9 mouse cellular contexts compared by ENCODE assay signal in genomic region chr2:157944156-157944893, GRCm38 (mm10). TPM values are rescaled to one million over a fixed set of nuclear protein-coding genes. Genes with fewer than 3 reads are reported as not detected.
DNase-seq lines count a peak whose midpoint lies in the region; ATAC-seq and TF ChIP-seq lines count a peak whose summit lies in the region.
"Had no signal": no experiment of that assay in that cellular context is flagged by ENCODE, and none has a peak within 500 bp of the region (broad histone marks: within the 10 kb centered on the region; RNA-seq: fewer than 3 reads in every experiment).

No protein-coding gene starts in this region.

- H3K4me3 ChIP-seq in spleen, adult 2 months (ENCODE audit: extremely low read depth, insufficient read depth, insufficient read length), result peak overlapping the region; percentile 21; the same call in 1 of the 2 replicates
- peak overlapping the region; percentile 54 for H3K4me3 ChIP-seq in heart, embryonic 11.5 days (ENCODE audit: low read depth, low read length)
- peak overlapping the region; percentile 36 for H3K4me3 ChIP-seq in kidney, postnatal 0 days (replicated peaks; ENCODE audit: low read depth, low read length)
- H3K4me3 ChIP-seq in neural tube, embryonic 15.5 days (replicated peaks), result peak overlapping the region; percentile 44
- H3K4me3 ChIP-seq: myocyte had no signal

- peak overlapping the region; percentile 94 for H3K4me2 ChIP-seq in heart, embryonic 11.5 days
- peak overlapping the region; percentile 64 for H3K4me2 ChIP-seq in kidney, postnatal 0 days (ENCODE audit: low read length)
- peak overlapping the region; percentile 82 for H3K4me2 ChIP-seq in neural tube, embryonic 15.5 days

- H3K9me3 ChIP-seq in heart, embryonic 11.5 days (replicated peaks; ENCODE audit: control insufficient read depth, low read length), result no peaks in the 10 kb centered on the region
- H3K9me3 ChIP-seq in kidney, postnatal 0 days (replicated peaks; ENCODE audit: low read length), result no peaks in the 10 kb centered on the region
- no peaks in the 10 kb centered on the region for H3K9me3 ChIP-seq in neural tube, embryonic 15.5 days (replicated peaks)

- H3K27ac ChIP-seq in spleen, adult 2 months (ENCODE audit: insufficient read depth, low read length), result no peak overlapping the region
- no peak overlapping the region for H3K27ac ChIP-seq in heart, embryonic 11.5 days (ENCODE audit: low read depth, low read length)
- H3K27ac ChIP-seq in kidney, postnatal 0 days, result no peak overlapping the region
- H3K27ac ChIP-seq in neural tube, embryonic 15.5 days (replicated peaks), result peak overlapping the region; percentile 72

- no peaks in the 10 kb centered on the region for H3K36me3 ChIP-seq in spleen, adult 2 months (ENCODE audit: control insufficient read depth, insufficient read depth, low read length)
- H3K36me3 ChIP-seq in heart, embryonic 11.5 days (ENCODE audit: control insufficient read depth, insufficient read depth, low read length), result no peaks in the 10 kb centered on the region
- H3K36me3 ChIP-seq in kidney, postnatal 0 days (ENCODE audit: insufficient read depth, low read length), result no peaks in the 10 kb centered on the region
- H3K36me3 ChIP-seq in neural tube, embryonic 15.5 days, result peaks cover 3% of the 10 kb centered on the region; the same call in 1 of the 2 replicates

- H3K27me3 ChIP-seq in spleen, adult 2 months (ENCODE audit: control insufficient read depth, insufficient read depth, low read length), result peaks cover 17% of the 10 kb centered on the region
- H3K27me3 ChIP-seq in heart, embryonic 11.5 days (ENCODE audit: control insufficient read depth, insufficient read depth, low read length), result peaks cover 38% of the 10 kb centered on the region
- peaks cover 8% of the 10 kb centered on the region; the same call in 1 of the 2 replicates for H3K27me3 ChIP-seq in kidney, postnatal 0 days (ENCODE audit: insufficient read depth, low read length)
- no peaks in the 10 kb centered on the region; the same call in 1 of the 2 replicates for H3K27me3 ChIP-seq in neural tube, embryonic 15.5 days (replicated peaks)

- WGBS in spleen, adult 2 months, result 17% methylated on average over 37 of the region's 37 CpGs
- 10% methylated on average over 35 of the region's 37 CpGs for WGBS in heart, embryonic 11.5 days (ENCODE audit: insufficient replicate concordance)
- 12% methylated on average over 33 of the region's 37 CpGs for WGBS in kidney, postnatal 0 days
- 12% methylated on average over 31 of the region's 37 CpGs for WGBS in neural tube, embryonic 15.5 days

- no peak for TF ChIP-seq POLR2A in spleen, adult 2 months (IDR thresholded peaks at IDR 0.05; ENCODE audit: low read depth, low read length)

- ATAC-seq in heart, embryonic 11.5 days (replicated peaks; ENCODE audit: insufficient number of reproducible peaks, low FRiP score, low TSS enrichment), result 0 out of 2 replicates have a peak, but pooled peaks have one; percentile 9
- peak; percentile 58 for ATAC-seq in kidney, postnatal 0 days (replicated peaks; ENCODE audit: low FRiP score, low read depth)
- peak; percentile 22; the same call in 1 of the 2 replicates for ATAC-seq in neural tube, embryonic 15.5 days (ENCODE audit: low FRiP score)

- DNase-seq in spleen, adult 2 months (ENCODE audit: low read depth in 1 of 2, low spot score in 2 of 2), result no peak
- DNase-seq in spleen, postnatal 36 days (ENCODE audit: low spot score in 2 of 2), result no peak
- DNase-seq in kidney, postnatal 0 days (ENCODE audit: low spot score), result no peak
- no peak for DNase-seq in frontal cortex, postnatal 14 days (ENCODE audit: low spot score in 2 of 2)
- no peak for DNase-seq in left cerebral cortex, postnatal 36 days (ENCODE audit: low spot score in 2 of 2)
- no peak for DNase-seq in urinary bladder, adult 18-20 months (ENCODE audit: low spot score in 2 of 2)

- no peak for TF ChIP-seq CTCF in spleen, adult 2 months (IDR thresholded peaks at IDR 0.05; ENCODE audit: extremely low read depth, insufficient read depth, insufficient read length, insufficient replicate concordance)
- no peak for TF ChIP-seq CTCF in kidney, postnatal 0 days (IDR thresholded peaks at IDR 0.05; ENCODE audit: low read depth)

- intact Hi-C loops in left cerebral cortex, postnatal 36 days (cut with DNase I), result no loop called here

- peak overlapping the region; percentile 71 for H3K9ac ChIP-seq in heart, embryonic 11.5 days (ENCODE audit: low read depth, low read length)
- peak overlapping the region; percentile 49; the same call in 1 of the 2 replicates for H3K9ac ChIP-seq in kidney, postnatal 0 days (ENCODE audit: low read depth, low read length)
- H3K9ac ChIP-seq in neural tube, embryonic 15.5 days (replicated peaks), result peak overlapping the region; percentile 50

- H3K4me1 ChIP-seq in spleen, adult 2 months (ENCODE audit: control insufficient read depth, insufficient read depth, insufficient read length), result peaks cover 5% of the 10 kb centered on the region; the same call in 1 of the 2 replicates
- peaks cover 10% of the 10 kb centered on the region for H3K4me1 ChIP-seq in heart, embryonic 11.5 days (ENCODE audit: control insufficient read depth, insufficient read depth, low read length)
- peaks cover 15% of the 10 kb centered on the region for H3K4me1 ChIP-seq in kidney, postnatal 0 days (replicated peaks; ENCODE audit: insufficient read depth, low read length)
- H3K4me1 ChIP-seq in neural tube, embryonic 15.5 days, result peaks cover 36% of the 10 kb centered on the region

RNA-seq across cellular contexts. Expression of gene Vstm2l, which starts 29.9 kb away (rescaled TPM):
- not detected in 2 replicates for polyA plus RNA-seq in spleen, adult 2 months (2012; rRNA removed)
- polyA plus RNA-seq in heart, embryonic 11.5 days (2014; fragmentation: Nextera tagmentation; extraction: Ambion mirVana), result 0.34 and 0.42 TPM in 2 replicates
- 0.26 and 0.38 TPM in 2 replicates for polyA plus RNA-seq in kidney, postnatal 0 days (2015; fragmentation: Nextera tagmentation; extraction: Ambion mirVana)
- 31.2 and 42.9 TPM in 2 replicates for polyA plus RNA-seq in neural tube, embryonic 15.5 days (2015; fragmentation: Nextera tagmentation; extraction: Ambion mirVana)
- total RNA-seq in left cerebral cortex, postnatal 36 days (2021), result 100 to 1,000 TPM; 155 to 172 TPM
- polyA plus RNA-seq: myocyte had no signal

Comparison
In these comparisons a context has a peak if more than half of its experiments do, and no peak if none do; other contexts are left out.
1. RNA of gene Vstm2l, which starts 29.9 kb away (polyA plus RNA-seq): 31.2 to 42.9 TPM in neural tube, embryonic 15.5 days; 0.26 to 0.38 TPM in kidney, postnatal 0 days, 0.34 to 0.42 TPM in heart, embryonic 11.5 days and not detected in spleen, adult 2 months; every median in the first group is over 10 times any median in the second.
2. Peak in every context shown above with its lines, with median percentiles within 50 percentile points of each other: H3K4me3 ChIP-seq, ATAC-seq, H3K4me2 ChIP-seq and H3K9ac ChIP-seq.